Comparison of ENCODE assay signal across 12 mouse cellular contexts in genomic region chr13:106732906-106733305, GRCm38 (mm10).
"Had no signal": no experiment of that assay in that cellular context is flagged by ENCODE, and none has a peak within 500 bp of the region (broad histone marks: within the 10 kb centered on the region; RNA-seq: fewer than 3 reads in every experiment).

No protein-coding gene starts in this region.

- H3K27me3 ChIP-seq: kidney, embryonic 15.5 days; limb, embryonic 13.5 days; liver, embryonic 15.5 days; neural tube, embryonic 12.5 days had no signal

- H3K36me3 ChIP-seq: kidney, embryonic 15.5 days; limb, embryonic 13.5 days; liver, embryonic 15.5 days; neural tube, embryonic 12.5 days had no signal

- H3K9me3 ChIP-seq: kidney, embryonic 15.5 days; limb, embryonic 13.5 days; liver, embryonic 15.5 days; neural tube, embryonic 12.5 days had no signal

- ATAC-seq: lung, postnatal 0 days had no signal

- H3K4me3 ChIP-seq: kidney, embryonic 15.5 days; left cerebral cortex, adult 2 months; limb, embryonic 13.5 days; liver, embryonic 15.5 days; neural tube, embryonic 12.5 days had no signal

- H3K27ac ChIP-seq: kidney, embryonic 15.5 days; left cerebral cortex, adult 2 months; limb, embryonic 13.5 days; liver, embryonic 15.5 days; neural tube, embryonic 12.5 days; stomach, postnatal 0 days had no signal

- DNase-seq: kidney, postnatal 14 days; lung, adult 2 months; lung, postnatal 36 days; midbrain, embryonic 14.5 days; thymus, postnatal 4 days had no signal

- H3K4me1 ChIP-seq: kidney, embryonic 15.5 days; liver, embryonic 15.5 days; neural tube, embryonic 12.5 days had no signal
